Mouse (Mus musculus) spleen, postnatal 36 days (tissue): ENCODE data around the gene Lsm12.

Experiments
- DNase-seq, 2 experiments: peaks; one replicate each; pipeline ENCODE4 v3.0.0; 2022; ENCODE audit warnings: low spot score in 2 of 2, mixed read lengths in 1 of 2

The Lsm12 gene

DNA sequence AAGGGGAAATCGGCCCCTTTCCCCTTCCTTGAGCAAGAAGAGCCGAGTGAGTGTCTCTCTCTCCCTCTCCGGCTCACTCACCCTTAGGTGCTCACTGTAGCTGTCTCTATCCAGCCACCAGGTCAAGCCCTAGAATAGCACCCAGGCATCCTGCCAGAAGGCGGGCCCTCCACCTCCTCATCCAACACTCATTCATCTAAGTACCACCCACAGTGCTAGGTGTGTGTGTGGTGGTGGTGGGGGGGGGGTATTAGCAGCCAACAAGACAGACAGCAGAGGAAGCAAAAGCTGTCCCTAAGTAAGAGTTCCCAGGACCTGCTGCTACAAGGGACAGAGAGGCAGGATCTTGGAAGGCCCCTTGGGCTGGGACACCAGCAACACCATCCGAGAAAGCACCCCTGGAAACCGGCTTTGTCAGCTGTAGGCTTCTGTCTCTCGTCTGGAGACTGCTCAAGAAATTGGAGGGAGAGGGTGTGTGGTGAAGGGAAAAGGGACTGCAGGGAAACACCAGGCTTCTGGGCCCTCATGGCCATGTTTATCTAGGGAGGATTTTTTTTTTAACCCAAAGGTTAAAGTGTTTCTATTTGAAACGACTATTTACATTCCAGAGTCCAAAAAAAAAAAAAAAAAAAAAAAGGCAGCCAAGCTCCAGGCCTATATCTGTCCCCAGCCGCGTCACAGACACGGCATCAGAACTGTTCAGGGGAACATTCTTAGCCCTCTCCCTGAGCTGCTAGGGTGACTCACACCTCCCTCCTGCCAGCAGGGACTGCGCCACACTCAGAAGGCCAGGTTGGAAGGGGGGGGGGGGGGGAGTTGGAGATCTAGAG lies 31.2 kb upstream of the Lsm12 start:
- DNase-seq = no peak

DNA sequence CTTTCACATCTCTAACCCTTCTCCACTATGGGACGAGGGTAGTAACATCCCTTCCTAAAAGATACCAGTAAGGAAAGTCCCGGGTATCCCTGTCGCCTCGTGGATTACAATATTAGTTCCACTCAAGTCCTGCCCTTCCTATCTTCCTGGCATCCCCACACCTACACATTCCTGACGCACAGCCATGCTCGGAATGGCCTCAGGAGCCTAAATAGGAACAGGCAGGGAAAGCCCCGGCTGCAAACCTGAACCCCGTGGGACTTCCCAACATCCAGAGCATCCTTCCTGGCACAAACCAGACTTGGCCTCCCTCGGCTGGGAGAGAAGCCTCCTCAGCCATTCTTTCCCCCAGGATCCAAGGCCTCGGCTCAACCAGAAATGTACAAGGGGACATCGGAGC lies 30.4 kb upstream of the Lsm12 start:
- DNase-seq = no peak

GRCm38 (mm10) chr11:102214430-102215156 lies 29.5 kb upstream of the Lsm12 start:
- no peak for DNase-seq

GRCm38 (mm10) chr11:102211936-102212341 lies 26.8 kb upstream of the Lsm12 start:
- no peak for DNase-seq

DNA sequence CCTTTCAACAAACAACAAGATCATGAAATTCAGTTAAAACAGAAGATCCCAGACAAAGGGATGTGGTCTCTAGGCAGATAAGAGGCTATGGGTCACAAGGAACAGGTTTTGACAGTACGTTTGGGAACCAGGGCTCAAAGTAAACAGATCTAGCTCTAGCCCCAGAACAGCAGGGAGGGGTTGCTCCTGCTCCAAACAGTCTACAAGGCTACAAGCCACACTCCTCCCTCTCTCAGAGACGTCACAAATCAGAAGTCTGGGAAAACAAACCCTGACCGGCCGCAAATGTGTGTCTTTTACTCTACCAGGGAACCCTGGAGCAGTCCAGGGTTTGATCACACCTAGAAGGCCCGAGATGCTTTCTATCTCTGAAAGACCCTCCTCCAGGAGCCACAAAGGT lies 25.9 kb upstream of the Lsm12 start:
- no peak for DNase-seq

GRCm38 (mm10) chr11:102210185-102210584 lies 25.1 kb upstream of the Lsm12 start:
- DNase-seq = no peak

GRCm38 (mm10) chr11:102209742-102210141 lies 24.6 kb upstream of the Lsm12 start:
- no peak for DNase-seq

DNA sequence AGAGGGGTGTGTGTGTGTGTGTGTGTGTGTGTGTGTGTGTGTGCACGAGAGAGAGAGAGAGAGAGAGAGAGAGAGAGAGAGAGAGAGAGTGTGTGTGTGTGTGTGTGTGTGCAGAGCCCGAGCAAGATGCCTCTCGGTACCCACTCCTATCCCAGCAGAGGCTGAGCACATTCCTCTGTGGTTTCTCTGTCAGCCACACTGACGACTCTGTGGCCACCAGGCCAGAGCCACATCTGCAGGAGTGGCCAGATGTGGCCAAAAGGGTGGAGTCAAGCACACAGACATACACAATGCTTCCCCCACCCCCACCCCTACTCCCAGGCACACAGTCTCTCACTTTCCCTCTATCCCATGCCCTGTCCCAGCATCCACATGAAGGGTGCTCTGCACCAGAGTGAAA lies 23.8 kb upstream of the Lsm12 start:
- DNase-seq = no peak

DNA sequence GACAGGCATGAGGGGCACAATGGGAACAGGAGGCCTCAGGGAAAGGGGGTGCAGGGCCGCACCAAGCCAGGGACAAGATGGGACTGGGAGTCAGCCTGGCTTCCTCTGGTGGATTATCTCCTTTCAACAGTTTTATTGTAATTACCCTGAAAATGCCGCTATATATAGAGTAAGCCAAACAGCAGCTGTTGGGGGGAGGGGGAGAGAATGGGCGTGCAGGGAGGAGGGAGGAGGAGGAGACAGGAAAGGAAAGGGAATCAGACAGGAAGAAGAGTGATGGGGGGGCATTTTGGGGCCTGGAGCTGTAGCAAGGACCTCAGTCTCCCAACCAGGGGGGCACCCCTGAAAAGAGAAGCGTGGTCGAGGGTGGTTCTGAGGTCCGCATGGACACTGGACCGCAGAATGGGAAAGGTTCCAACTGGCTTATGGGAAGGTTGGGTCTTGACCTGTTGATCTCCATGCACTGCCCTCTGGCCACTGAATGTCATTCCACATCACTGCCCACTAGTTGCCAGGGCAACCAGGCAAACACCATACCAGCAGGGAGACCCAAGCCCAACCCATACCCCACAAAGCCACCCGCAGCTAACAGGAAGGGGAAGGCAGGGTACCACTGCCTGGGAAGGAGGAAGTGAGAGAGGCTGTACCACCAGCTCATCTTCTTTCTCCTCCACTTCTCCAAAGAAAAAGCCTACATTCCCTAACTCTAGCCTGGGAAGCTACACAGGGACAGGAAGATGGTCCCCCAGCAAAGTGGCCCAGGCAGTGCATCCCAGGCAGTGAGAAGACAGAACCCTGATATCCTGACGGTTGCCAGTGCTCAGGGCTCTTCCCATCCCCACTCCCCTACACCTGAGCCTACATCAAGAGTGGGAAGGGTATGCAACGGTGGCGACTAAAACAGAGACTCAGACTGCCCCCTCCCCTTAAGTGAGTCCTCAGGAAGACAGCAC lies 23.0 kb upstream of the Lsm12 start:
- peak; percentile 27 to 33 for DNase-seq

- no peak for DNase-seq
Observed at GRCm38 (mm10) chr11:102206481-102206880, 21.4 kb upstream of the Lsm12 start.

DNA sequence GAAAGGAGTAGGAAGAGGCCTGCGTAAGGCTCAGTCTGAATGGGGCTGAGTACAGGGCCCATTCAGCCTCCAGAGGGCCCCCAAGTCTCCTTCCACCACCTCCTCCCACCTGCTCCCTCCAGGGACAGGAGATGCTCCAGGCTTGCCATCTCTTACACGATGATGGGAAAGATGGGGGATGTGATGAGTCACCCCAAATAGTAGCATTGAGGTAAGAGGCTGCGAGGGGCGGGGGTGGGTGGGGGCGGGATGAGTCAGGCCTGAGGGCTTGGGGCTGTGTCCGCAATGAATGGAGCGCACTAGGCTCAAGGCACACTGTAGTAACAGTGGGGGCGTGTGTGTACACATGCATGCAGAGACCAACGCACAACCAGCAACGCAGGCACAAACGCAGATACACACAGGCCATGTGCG lies 16.3 kb upstream of the Lsm12 start:
- no peak for DNase-seq

GRCm38 (mm10) chr11:102199856-102200255 lies 14.8 kb upstream of the Lsm12 start:
- no peak for DNase-seq

DNA sequence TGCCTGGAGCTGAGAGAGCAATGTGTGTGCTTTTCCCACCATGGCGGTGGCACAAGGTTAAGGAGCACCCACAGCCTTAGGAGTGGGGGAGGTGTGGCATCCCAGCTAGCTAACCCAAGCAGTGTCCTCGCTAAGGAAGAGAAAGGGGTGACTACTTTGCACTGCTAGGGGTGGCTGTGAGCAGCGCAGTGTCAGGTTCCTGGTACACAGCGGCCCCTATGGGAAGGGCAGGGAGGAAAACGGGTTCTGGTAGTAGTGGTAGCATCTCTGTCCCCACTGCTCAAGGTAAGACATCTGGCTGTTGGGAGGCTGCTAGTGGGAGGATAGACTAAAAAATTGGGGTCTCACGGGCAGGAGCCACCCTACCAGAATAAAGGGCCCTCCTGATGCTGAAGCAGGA lies 13.1 kb upstream of the Lsm12 start:
- no peak for DNase-seq

DNA sequence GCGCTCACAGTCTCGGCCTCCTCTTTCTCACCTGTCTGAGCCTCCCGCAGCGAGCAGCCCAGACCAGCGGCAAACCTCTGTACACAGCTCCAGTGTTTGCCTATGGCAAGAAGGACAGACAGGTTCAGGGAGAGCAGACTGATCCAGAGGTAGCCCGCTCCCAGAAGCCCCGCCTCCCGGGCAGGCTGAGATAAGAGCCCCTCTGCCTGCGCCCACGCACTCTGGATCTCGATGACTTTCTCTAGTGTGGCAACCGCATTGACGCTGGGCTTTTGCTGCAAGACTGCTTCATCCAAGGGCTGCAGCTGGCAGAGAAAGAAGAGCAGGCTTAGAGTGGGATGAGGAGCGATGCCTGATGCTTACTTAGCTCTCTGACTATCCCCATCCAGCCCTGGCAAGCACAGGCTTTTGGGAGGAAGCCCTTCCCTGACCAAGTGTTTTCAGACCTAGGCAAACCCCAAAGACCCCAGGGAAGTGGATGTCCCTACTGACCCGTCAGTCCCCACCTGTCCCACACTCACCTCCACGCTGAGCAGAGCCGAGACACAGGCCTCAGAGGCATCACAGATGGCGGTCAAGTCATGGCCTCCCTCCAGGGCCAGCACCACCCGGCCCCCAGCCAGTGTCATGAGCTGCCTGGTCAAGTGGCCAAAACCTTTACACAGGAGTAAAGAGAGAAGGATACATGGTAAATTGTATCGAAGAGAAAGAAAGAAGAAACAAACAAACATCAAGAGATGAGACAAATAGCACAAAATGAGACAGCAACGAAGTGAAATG lies 11.1 kb upstream of the Lsm12 start:
- no peak for DNase-seq

GRCm38 (mm10) chr11:102193657-102194440 lies 8.8 kb upstream of the Lsm12 start:
- no peak for DNase-seq

GRCm38 (mm10) chr11:102190848-102191247 lies 5.8 kb upstream of the Lsm12 start:
- no peak for DNase-seq

- DNase-seq = peak; percentile 89 to 92
Observed at GRCm38 (mm10) chr11:102189461-102190436, 4.7 kb upstream of the Lsm12 start, which contains the start of gene G6pc3. Gene G6pc3 (plus strand): TSS chr11:102189620.

DNA sequence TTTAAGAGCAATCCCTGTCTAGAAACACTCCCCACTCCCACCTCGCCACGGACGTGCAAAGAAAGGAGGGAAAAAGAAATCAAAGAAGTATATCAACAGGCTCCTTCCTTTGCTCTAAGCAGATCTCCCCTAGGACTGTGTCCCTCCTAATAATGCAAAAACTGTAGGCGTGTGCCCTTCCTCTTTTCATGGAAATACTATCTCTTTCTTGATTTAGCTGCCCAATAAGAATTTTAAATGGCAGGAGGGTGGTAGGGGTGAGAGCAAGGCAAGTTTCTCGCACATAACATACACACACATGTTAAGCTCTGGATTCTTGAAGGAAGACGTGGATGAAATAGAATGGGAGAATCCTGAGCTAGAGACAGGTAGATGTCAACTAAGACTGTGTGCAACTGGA lies 3.9 kb upstream of the Lsm12 start:
- no peak for DNase-seq

DNA sequence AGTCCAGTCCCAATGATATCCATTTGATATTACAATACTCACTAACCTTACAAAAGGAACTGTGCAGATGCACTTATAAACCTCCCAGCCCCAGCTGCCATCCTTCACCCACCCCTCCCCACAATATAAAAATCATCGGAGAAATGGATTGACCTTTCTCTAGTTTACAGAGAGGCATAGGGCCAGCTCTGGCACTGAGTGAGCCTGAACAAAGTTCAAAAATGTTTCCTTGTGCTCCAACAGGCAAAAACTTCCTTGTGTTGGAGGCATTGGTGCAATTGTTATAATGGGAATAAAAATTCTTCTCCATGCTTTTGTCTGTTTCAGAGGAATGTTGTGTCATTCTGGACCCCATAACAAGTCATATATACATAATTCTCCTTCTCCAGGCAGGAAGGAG lies 1.1 kb upstream of the Lsm12 start:
- no peak for DNase-seq
